Mouse (Mus musculus) hindbrain, embryonic 14.5 days (tissue): ENCODE measurements at regions not wholly inside any gene's neighbourhood (a gene's known extent, or its start where the extent isn't known, plus 50 kb on each side); places are given as distances from the start of the nearest gene placed in this dataset.
"Not testable (repeated sequence)": the region's sequence is repeated elsewhere in the genome, so short reads cannot be mapped to it uniquely, and the experiment has no call there.

Source experiments
- ATAC-seq: fragments of 200-750 bp; cut with Nextera tagmentation; 2 replicates; pipeline ENCODE4 v1.8.0; 2017; ENCODE audit warnings: moderate number of reproducible peaks, mild to moderate bottlenecking, moderate TSS enrichment, moderate library complexity; ENCODE audit not compliant: low FRiP score
- DNase-seq: peaks from one replicate; pipeline ENCODE4 v3.0.0-alpha.2; 2015; ENCODE audit warnings: low spot score
- H3K27ac ChIP-seq: fragments of 300-500 bp; sonication (generic); 2 replicates; pipeline ENCODE4 v1.5.1; 2014; ENCODE audit warnings: mild to moderate bottlenecking, moderate library complexity
- H3K27me3 ChIP-seq: fragments of 300-500 bp; sonication (generic); 2 replicates; pipeline ENCODE4 v1.6.1; 2014; ENCODE audit warnings: mild to moderate bottlenecking, low read length, mixed read lengths; ENCODE audit not compliant: control insufficient read depth, insufficient read depth
- H3K36me3 ChIP-seq: fragments of 300-500 bp; sonication (generic); replicated peaks from 2 replicates; pipeline ENCODE4 v1.6.1; 2014; ENCODE audit not compliant: control insufficient read depth, insufficient read depth
- H3K4me1 ChIP-seq: fragments of 300-500 bp; sonication (generic); replicated peaks from 2 replicates; pipeline ENCODE4 v1.6.1; 2014; ENCODE audit warnings: antibody characterized with exemption, low read length, mixed read lengths; ENCODE audit not compliant: control insufficient read depth, insufficient read depth
- H3K4me2 ChIP-seq: fragments of 300-500 bp; sonication (generic); replicated peaks from 2 replicates; pipeline ENCODE4 v1.6.1; 2014; ENCODE audit warnings: mild to moderate bottlenecking, moderate library complexity
- H3K4me3 ChIP-seq: fragments of 300-500 bp; sonication (generic); replicated peaks from 2 replicates; pipeline ENCODE4 v1.5.1; 2014; ENCODE audit warnings: mild to moderate bottlenecking, low read length
- H3K9ac ChIP-seq: fragments of 300-500 bp; sonication (generic); 2 replicates; pipeline ENCODE4 v1.6.1; 2014
- H3K9me3 ChIP-seq: fragments of 300-500 bp; sonication (generic); 2 replicates; pipeline ENCODE4 v1.6.1; 2016; ENCODE audit warnings: low read length; ENCODE audit not compliant: control insufficient read depth
- WGBS: fragments of 180-500 bp; shearing (Covaris S2); extraction: QIAGEN DNeasy Blood & Tissue Kit; methylation state at CpG from one replicate; pipeline ENCODE4 v1.1.7; 2014; 5-methylcytosine and 5-hydroxymethylcytosine counted together

DNA sequence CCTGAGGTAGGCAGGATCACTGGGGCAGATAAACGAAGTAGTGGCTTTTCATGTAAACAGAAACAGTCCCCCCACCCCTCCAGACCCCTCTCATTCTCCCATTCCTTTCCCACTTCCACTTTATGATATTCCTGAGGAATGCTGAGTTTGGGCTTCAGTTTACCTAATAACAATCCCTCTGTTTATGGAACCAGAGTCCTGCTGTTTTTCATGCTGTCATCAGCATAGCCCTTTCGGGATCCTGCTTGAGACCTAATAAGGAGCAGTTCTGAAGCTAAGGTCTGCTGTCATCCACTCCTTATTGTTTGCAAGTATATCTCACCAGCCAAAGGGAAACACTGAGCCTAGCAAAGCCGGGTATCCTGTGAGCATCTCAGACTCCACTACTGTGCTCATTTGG is 479.6 kb upstream of the Jmjd1c start:
- H3K4me1 ChIP-seq: no peaks in the 10 kb centered on the region
- no peaks in the 10 kb centered on the region for H3K36me3 ChIP-seq
- H3K4me3 ChIP-seq: no peak overlapping the region
- no peak overlapping the region for H3K4me2 ChIP-seq
- WGBS: 78% methylated on average over 3 of the region's 3 CpGs
- no peak for ATAC-seq
- no peaks in the 10 kb centered on the region for H3K9me3 ChIP-seq
- H3K27ac ChIP-seq: no peak overlapping the region
- no peak for DNase-seq
- no peak overlapping the region for H3K9ac ChIP-seq
- no peaks in the 10 kb centered on the region for H3K27me3 ChIP-seq

DNA sequence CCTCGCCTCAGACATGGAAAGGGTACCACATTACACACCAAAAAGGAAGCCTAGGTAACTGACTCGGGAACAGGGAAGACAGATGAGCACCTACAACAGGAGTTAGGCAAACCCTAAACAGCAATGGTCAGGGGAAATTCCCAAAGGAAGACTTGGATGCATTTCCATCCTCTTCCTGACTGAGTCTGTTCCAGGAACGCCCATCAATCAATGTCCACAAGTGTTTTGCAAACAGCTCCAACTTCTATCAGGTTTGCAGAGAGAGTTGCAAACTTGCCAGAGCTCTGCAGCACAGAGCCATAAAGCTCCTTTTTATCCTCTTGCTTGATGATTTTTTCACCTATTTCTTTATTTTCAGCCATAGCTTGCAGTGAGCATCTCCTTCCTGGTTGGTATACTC is 464.9 kb upstream of the Jmjd1c start:
- no peak for ATAC-seq
- H3K27ac ChIP-seq: no peak overlapping the region
- no peak overlapping the region for H3K4me3 ChIP-seq
- 83% methylated on average over 3 of the region's 3 CpGs for WGBS
- no peaks in the 10 kb centered on the region for H3K9me3 ChIP-seq
- no peak overlapping the region for H3K4me2 ChIP-seq
- H3K9ac ChIP-seq: no peak overlapping the region
- no peak for DNase-seq
- H3K27me3 ChIP-seq: no peaks in the 10 kb centered on the region
- no peaks in the 10 kb centered on the region for H3K4me1 ChIP-seq
- H3K36me3 ChIP-seq: no peaks in the 10 kb centered on the region

GRCm38 (mm10) chr10:66640890-66641847 is 454.8 kb upstream of the Jmjd1c start:
- 0 out of 2 replicates have a peak overlapping the region, but pooled peaks have one; percentile 2 for H3K27ac ChIP-seq
- H3K4me2 ChIP-seq: no peak overlapping the region; the same call in 1 of the 2 replicates
- 47% methylated on average over 24 of the region's 24 CpGs for WGBS
- no peaks in the 10 kb centered on the region for H3K9me3 ChIP-seq
- DNase-seq: peak; percentile 48
- H3K36me3 ChIP-seq: no peaks in the 10 kb centered on the region
- no peak overlapping the region for H3K4me3 ChIP-seq
- H3K9ac ChIP-seq: no peak overlapping the region
- H3K4me1 ChIP-seq: no peaks in the 10 kb centered on the region
- peak; percentile 71; the same call in 1 of the 2 replicates for ATAC-seq
- no peaks in the 10 kb centered on the region for H3K27me3 ChIP-seq

DNA sequence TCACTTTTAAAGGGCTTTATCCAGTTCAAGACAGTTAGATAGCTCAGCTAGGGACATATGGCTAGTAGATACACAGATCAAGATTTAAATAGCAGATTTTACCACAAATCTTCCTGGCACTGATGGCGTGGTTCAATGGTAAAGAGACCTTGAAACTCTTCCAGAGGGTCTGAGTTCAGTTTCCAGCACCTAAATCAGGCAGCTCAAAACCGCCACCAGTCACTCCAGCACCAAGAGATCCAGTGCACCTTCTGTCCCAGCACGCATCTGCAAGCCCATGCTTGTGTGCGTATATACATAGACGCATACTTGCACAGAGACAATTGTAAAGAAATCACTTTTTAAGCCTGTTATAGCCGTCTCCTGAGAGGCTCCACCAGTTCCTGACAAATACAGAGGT is 454.0 kb upstream of the Jmjd1c start:
- no peaks in the 10 kb centered on the region for H3K27me3 ChIP-seq
- 93% methylated on average over 6 of the region's 6 CpGs for WGBS
- DNase-seq: no peak

GRCm38 (mm10) chr10:66643160-66643559 is 452.8 kb upstream of the Jmjd1c start:
- Histone ChIP-seq H3K27ac (no peak overlapping the region), H3K4me1 (no peaks in the 10 kb centered on the region), H3K36me3 (no peaks in the 10 kb centered on the region), H3K4me3 (no peak overlapping the region), H3K27me3 (no peaks in the 10 kb centered on the region), H3K9ac (no peak overlapping the region), H3K4me2 (no peak overlapping the region), H3K9me3 (no peaks in the 10 kb centered on the region)
- no peak for DNase-seq
- 48% methylated on average over 5 of the region's 5 CpGs for WGBS
- ATAC-seq: no peak

More for the DNA sequence above, 454.0 kb upstream of the Jmjd1c start:
- Histone ChIP-seq H3K4me3 (no peak overlapping the region), H3K36me3 (no peaks in the 10 kb centered on the region), H3K4me1 (no peaks in the 10 kb centered on the region), H3K4me2 (no peak overlapping the region), H3K9ac (no peak overlapping the region), H3K27ac (no peak overlapping the region), H3K9me3 (no peaks in the 10 kb centered on the region)
- ATAC-seq: no peak

DNA sequence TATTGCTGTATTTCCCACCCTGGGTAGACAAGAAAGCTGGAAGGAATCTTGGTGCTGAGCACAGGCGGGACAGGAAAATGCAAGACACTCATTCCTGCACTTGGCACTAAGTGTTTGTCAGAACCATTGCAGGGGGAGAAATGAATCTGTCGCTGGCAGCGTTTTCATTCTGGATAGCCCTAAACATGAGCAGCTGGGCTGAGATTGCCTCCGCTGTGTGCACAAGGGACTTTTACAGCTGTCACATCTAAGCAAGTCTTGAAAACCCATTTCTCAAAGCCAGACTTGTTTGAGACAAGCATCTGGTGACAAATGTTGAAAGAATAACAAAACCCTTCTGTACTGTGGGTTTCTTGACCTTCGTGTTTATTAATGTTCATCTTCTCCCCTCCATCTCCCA is 438.4 kb upstream of the Jmjd1c start:
- no peak for DNase-seq

GRCm38 (mm10) chr10:66683160-66683559 is 412.8 kb upstream of the Jmjd1c start:
- no peak for DNase-seq
- no peak for ATAC-seq
- H3K27ac ChIP-seq: no peak overlapping the region
- H3K4me1 ChIP-seq: no peaks in the 10 kb centered on the region
- 91% methylated on average over 6 of the region's 6 CpGs for whole genome bisulfite sequencing
- no peaks in the 10 kb centered on the region for H3K36me3 ChIP-seq
- H3K9ac ChIP-seq: no peak overlapping the region
- H3K9me3 ChIP-seq: 0 out of 2 replicates have a peak, but pooled peaks cover 5% of the 10 kb centered on the region
- no peaks in the 10 kb centered on the region for H3K27me3 ChIP-seq
- no peak overlapping the region for H3K4me3 ChIP-seq
- H3K4me2 ChIP-seq: no peak overlapping the region

More for the DNA sequence above, 438.4 kb upstream of the Jmjd1c start:
- H3K4me1 ChIP-seq: no peaks in the 10 kb centered on the region
- ATAC-seq: no peak
- H3K36me3 ChIP-seq: no peaks in the 10 kb centered on the region
- H3K4me2 ChIP-seq: no peak overlapping the region
- 86% methylated on average over 5 of the region's 5 CpGs for WGBS
- 0 out of 2 replicates have a peak, but pooled peaks cover 4% of the 10 kb centered on the region for H3K9me3 ChIP-seq
- H3K27me3 ChIP-seq: no peaks in the 10 kb centered on the region
- no peak overlapping the region for H3K4me3 ChIP-seq
- H3K27ac ChIP-seq: no peak overlapping the region
- no peak overlapping the region for H3K9ac ChIP-seq

DNA sequence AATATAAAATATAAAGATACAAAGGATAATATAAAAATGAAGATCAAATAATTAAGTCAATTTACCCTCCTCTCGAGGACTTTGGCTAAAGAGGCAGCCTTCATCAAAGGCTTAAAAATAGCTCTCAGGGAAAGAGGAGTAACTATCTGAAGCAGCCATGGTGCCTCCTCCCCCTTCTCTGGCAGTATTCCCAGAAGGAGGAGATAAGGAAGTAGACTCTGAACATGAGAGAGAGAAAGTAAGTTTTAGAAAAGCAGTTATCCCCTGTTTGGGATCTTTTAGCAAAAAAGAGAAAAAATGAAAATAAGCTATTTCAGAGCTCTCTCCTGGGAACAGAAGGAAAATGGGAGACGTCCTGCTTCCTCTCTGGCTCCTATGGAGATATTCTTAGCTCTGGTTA is 406.7 kb upstream of the Jmjd1c start:
- H3K4me2 ChIP-seq, H3K4me3 ChIP-seq, H3K36me3 ChIP-seq, H3K9me3 ChIP-seq, H3K9ac ChIP-seq, H3K27ac ChIP-seq, ATAC-seq, DNase-seq, H3K27me3 ChIP-seq, H3K4me1 ChIP-seq: not testable (repeated sequence)
- WGBS: 66% methylated on average over 2 of the region's 2 CpGs

- no peaks in the 10 kb centered on the region for H3K4me1 ChIP-seq
- no peak for DNase-seq
- 93% methylated on average over 11 of the region's 11 CpGs for WGBS
- H3K9ac ChIP-seq: no peak overlapping the region
- no peak overlapping the region for H3K4me3 ChIP-seq
- no peak overlapping the region for H3K4me2 ChIP-seq
- no peaks in the 10 kb centered on the region for H3K27me3 ChIP-seq
- H3K27ac ChIP-seq: no peak overlapping the region
- no peak for ATAC-seq
- no peaks in the 10 kb centered on the region for H3K9me3 ChIP-seq
- H3K36me3 ChIP-seq: no peaks in the 10 kb centered on the region
Observed at GRCm38 (mm10) chr10:66694549-66695285, 401.2 kb upstream of the Jmjd1c start.
